Mouse (Mus musculus) T-cell, adult 2 months (primary cell): ENCODE results near the gene Upf2.
"Not testable (repeated sequence)": the region's sequence is repeated elsewhere in the genome, so short reads cannot be mapped to it uniquely, and the experiment has no call there.

Experiments
- DNase-seq: peaks from one replicate; pipeline ENCODE4 v3.0.0; 2022; ENCODE audit warnings: low spot score

Gene Upf2

GRCm38 (mm10) chr2:6071598-6072440 is 120.5 kb downstream of the Upf2 start:
- no peak for DNase-seq

GRCm38 (mm10) chr2:6072685-6073260 is 121.5 kb downstream of the Upf2 start:
- no peak for DNase-seq

- DNase-seq: no peak
Measured at GRCm38 (mm10) chr2:6074891-6075529, 123.7 kb downstream of the Upf2 start.

DNA sequence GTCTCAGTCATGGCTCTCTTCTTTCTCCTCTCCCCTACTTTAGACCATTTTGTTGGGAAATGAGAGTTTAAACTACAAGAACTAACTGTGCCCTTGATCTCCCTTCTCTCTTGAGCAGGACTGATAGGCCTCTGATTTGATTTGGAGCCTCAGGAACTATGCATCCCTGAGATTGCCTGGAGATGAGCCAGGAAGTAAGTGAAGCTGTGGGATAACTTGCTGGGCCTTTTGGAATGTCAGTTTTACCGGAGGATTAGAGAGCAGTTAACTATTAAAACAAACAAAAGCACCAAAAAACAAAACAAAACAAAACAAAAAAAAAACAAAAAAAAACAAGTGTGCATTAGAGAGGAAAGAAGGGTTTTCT is 124.2 kb downstream of the Upf2 start:
- no peak for DNase-seq

DNA sequence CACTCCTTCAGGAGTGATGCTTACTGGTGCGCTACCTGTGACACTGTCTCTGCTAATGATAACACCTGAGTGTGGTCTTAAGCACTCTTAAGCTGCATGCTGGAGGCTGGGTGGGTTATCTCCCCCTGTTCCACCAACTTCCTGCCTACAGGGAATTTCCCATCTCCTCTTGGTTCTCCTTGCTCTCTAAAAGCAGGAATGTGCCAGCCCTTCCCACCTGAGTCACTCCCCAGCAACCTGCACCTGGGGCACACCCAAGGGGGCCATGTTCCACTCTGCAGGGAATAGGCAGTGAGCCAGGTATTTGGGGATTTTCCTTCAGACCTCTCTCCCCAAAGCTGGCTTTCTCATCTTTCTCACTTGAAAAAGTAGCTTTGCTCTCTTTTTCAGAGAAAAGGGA is 128.8 kb downstream of the Upf2 start:
- no peak for DNase-seq

DNA sequence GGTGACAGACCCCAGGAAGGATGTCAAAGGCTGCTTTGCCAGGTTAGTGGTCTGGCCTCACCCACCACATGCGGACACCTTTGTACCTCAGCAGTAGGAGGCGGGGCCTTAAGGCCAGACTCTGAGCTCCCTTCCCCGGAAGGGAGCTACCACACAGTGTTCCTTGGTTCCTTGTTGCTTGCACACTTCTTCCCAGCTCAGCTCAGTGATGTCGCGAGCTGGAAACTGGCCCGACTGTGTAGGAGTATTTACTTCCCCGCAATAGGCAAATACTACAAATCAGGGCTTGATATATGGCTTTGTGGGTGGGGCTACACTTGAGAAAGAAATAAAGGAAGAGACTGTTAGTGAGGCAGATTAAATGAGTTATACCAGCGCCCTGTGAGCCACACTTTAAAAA is 129.8 kb downstream of the Upf2 start:
- DNase-seq: no peak

DNA sequence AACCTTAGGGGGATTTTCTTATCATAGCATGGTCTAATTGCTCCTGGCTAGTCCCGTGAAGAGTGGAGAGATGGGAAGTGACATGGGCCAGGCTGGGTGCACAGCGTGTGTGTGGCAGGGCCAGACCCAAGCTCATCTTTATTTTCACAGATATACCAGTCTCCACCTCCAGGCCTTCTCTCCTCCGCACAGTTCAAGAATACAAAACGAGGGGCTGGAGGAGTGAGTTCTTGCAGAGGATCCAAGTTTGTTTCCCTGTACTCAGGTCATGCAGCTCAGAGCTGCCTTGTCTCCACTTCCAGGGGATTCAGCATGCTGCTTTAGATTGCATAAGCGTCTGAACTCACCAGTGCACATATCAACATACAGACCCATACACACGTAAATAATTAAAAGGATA is 131.3 kb downstream of the Upf2 start:
- no peak for DNase-seq

GRCm38 (mm10) chr2:6083696-6084095 is 132.4 kb downstream of the Upf2 start:
- DNase-seq: no peak

DNA sequence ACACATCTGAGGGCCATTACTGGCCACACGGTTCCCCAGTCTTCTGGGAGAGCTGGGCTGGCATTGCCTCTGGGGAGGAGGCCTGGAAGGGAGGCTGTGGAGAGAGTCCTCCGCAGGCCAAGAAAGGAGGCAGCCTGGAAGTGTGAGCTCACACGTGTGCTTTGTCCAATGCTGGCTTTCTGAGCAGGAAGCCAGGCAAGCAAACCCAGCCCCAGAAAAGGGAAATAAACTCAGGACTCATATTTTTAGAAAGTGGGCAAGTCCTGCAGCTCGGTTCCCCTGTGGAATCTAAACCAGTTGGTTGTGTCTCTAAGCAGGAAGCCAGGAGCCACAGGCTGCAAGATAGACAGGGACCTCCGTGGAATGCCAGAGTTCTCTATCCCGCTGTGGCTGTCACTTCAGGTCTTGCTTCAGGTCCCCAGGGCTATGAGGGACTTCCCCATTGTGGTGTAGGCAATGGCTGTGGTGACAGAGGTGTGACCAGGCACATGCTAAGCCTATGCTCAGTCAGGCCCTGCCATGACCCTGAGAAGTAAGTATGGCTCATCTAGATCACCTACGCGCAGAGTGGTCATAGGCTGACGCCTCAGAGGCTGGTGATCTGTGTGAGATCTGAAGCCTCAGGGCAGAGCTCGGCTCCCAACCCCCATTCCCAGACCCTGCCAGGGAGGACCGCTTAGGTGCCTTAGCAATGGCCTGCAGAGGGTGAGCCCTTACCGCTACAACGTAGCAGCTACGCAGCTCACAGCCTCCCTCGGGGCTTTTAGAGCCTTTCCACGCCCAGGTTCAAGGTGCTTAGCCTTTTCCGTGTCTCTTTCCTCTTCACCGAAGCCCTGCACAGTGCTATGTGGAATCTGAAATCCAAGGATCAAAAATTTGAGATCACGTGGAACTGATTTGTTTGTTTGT is 134.6 kb downstream of the Upf2 start:
- no peak for DNase-seq

DNA sequence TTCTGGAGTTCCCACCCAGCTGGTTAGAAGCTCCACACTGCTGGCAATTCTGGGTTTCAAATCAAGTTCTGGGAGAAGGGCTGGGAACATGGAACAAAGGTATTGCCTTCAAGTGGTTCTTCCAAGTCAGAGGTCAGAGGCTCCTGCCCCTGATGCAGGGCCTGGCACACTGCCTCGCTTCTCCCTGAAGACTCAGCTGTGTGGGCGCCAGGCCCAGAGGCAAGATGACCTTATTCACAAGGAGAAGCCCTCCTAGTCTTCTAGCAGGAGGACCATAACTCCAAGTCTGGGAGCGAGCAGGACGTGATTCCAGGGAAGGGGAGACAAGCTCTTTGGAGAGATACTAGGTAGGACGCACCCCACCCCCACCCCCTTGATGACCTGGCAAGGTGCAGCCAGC is 135.9 kb downstream of the Upf2 start:
- no peak for DNase-seq

- not testable (repeated sequence) for DNase-seq
Measured at GRCm38 (mm10) chr2:6089941-6090340, 138.7 kb downstream of the Upf2 start.

DNA sequence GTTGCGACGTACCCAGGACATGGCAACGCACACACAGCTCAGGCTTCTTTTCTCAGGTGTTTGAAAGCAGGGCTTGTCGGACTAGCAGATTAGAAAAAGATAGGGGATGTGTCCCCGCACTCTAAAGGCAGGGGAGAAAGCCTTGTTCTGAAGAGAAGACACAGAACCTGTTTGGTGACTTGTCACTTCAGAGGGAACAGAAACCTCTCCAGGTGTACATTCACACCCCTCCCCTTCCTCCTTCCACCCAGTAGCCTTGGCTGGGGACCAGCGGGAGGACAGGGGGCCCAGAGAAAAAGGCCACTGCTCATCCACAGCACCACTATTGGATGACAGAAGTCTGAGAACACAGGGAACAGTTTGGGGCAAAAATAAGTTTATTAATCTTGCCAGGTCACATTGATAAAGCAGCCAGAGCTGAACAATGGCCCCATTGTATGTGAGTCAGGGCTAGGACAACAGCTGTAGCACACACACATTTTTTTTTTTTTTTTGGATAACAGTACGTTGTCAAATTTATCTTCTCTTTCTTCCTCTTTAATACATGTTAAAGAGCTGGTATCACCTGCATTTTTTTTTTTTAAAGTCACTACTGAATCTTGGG is 145.9 kb downstream of the Upf2 start:
- no peak for DNase-seq

DNA sequence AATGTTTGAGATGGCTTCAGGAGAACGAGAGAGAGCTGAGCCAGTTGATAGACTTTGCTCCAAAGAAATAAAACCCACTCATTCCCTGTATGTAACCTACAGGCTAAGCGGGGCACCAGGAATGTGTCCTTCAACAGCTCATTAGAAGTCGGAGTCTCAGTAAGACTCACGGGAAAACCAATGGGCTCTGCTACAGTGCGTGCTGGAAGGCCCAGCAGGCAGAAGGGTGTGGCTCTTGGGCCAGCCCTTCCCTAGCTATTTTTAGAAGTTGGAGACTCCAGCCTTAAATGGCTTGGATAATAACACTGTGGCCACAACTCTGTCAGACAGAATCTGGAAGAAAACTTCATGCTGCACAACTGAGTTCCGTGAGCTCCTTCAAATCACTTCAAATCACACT is 147.7 kb downstream of the Upf2 start:
- no peak for DNase-seq

DNA sequence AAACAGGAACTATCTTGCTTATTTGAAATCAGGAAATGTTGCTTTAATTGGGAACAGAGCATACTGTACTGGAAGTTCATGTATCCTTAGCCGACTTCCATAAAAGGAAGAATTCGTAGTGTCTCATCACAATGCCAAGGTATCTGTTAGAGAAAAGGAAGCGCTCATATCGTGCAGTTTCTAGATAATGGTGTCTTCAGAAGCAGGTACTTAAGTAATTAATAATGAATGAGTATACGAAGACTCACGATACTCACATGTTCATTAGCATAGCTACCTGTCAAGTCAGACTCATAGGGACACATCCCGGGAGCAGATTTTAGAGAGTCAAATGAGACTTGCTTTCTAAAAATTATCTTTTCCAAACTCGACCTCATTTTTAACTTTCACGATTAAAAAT is 148.2 kb downstream of the Upf2 start:
- no peak for DNase-seq

- DNase-seq: no peak
Measured at GRCm38 (mm10) chr2:6100027-6100749, 148.9 kb downstream of the Upf2 start.

GRCm38 (mm10) chr2:6100755-6101154 is 149.5 kb downstream of the Upf2 start:
- DNase-seq: no peak

DNA sequence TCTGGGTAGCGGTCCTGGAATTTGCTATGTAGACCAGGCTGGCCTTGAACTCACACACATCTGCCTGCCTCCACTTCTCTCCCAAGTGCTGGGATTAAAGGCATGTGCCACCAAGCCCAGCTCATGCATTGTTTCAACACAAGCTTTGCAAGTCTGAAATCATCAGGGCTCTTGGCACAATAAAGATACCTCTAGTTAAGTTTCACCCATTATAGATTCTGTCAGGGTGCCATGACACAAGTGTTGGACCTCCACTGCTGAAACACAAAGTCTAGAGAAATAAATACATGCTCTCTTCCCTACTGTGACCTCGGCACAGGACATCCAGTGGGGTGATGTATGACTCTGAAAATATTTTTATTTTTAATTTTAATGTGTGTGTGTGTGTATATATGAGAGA is 154.2 kb downstream of the Upf2 start:
- DNase-seq: no peak
